Mouse (Mus musculus) granulocyte monocyte progenitor cell, adult 5-6 weeks (primary cell): Measurements from ENCODE around the gene Rspry1. TPM values are rescaled to one million over a fixed set of nuclear protein-coding genes. Genes with fewer than 3 reads are reported as not detected.

Experiments used
- ATAC-seq: replicated peaks from 2 replicates; pipeline ENCODE4 v1.8.0; 2016; ENCODE audit warnings: mild to moderate bottlenecking, moderate TSS enrichment, inconsistent platforms; ENCODE audit not compliant: poor library complexity, severe bottlenecking
- total RNA-seq, 2 experiments: library from RNA; stranded (forward) in 1 of 2; stranded (reverse) in 1 of 2; fragments of 200-712, 200-1000 nt in 1 of 2; fragments of >200 nt in 1 of 2; fragmentation: Nextera tagmentation in 1 of 2; gene quantifications; 2 replicates each; pipeline ENCODE4 v1.2.3; 2014 to 2017

Rspry1 gene
- total RNA-seq (2014; fragmentation: Nextera tagmentation): 27.4 and 28.0 TPM in 2 replicates
- 29.9 and 33.0 TPM in 2 replicates for total RNA-seq (2017)

- ATAC-seq: peak; percentile 92
These were observed at the start of gene Rspry1, which contains the start of gene Fam192a for GRCm38 (mm10) chr8:94601607-94602385. Rspry1 (plus strand) TSS chr8:94601937. Fam192a (minus strand) TSS chr8:94601997.

- no peak for ATAC-seq
These were observed 49.0 kb upstream of the Rspry1 start for GRCm38 (mm10) chr8:94552696-94553095.

DNA sequence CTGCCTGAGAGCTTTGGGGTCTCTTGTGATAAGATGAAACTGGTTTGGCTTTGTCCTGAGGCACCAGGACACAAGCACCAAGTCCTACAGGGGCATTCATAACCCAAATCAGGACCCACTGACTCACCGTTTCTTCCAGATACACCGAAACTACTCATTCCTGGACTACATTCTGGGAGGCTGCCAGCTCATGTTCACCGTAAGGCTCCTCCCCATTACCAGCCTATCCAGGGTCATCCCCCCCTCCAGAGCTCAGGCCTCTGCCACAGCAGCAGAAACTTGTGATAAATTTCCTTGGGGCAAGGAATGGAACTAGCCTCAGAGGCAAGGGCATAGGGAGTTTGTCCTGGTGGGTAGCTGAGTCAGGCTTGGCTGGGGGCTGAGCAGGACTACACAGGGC lies 44.5 kb upstream of the Rspry1 start:
- ATAC-seq: no peak

DNA sequence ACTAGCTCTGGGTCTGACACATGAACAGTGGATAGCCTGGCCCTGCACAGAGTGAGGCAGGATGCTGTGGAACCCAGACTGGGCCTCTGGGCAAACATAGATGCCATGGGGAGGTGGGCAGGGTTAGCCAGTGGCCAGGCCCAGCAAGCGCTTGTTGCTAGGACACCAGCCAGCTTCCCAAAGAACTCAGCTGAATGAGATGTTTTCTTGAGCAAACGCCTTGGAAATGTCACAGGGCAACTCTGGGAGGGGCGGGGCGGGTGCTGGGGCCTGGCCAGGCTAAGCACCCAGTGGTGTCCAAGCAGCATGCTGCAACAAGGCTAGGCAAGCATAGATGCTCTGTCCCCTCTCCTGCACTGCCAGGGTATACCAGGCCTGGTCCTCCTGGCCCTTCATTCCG lies 40.5 kb upstream of the Rspry1 start:
- ATAC-seq: no peak

GRCm38 (mm10) chr8:94564421-94564820 lies 37.3 kb upstream of the Rspry1 start:
- no peak for ATAC-seq

- ATAC-seq: no peak
These were observed 35.7 kb upstream of the Rspry1 start for GRCm38 (mm10) chr8:94566033-94566432.

- ATAC-seq: no peak
These were observed 35.1 kb upstream of the Rspry1 start for GRCm38 (mm10) chr8:94566446-94567158.

GRCm38 (mm10) chr8:94567159-94567849 lies 34.4 kb upstream of the Rspry1 start:
- ATAC-seq: no peak

- no peak for ATAC-seq
These were observed 33.6 kb upstream of the Rspry1 start for GRCm38 (mm10) chr8:94568098-94568497.

GRCm38 (mm10) chr8:94569419-94569818 lies 32.3 kb upstream of the Rspry1 start:
- ATAC-seq: no peak; the same call in 1 of the 2 replicates

DNA sequence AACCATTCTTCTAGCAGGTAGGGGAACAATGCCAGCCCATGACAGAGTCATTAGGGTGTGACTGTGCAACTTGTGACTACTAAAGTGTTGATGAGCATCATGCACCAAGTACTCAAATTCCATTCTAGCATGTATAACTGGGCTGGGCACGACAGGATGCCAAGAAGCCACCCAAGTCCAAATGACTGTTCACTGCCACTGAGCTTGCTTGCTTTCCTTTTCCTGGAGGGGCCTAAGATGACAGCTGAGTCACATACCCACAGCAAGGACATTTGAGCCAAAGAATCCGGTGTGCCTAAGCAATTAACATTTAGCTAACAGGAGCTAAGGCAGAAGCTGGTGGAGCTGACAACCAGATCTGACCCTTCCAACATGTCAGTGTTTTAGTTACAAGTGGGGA lies 29.8 kb upstream of the Rspry1 start:
- no peak for ATAC-seq

DNA sequence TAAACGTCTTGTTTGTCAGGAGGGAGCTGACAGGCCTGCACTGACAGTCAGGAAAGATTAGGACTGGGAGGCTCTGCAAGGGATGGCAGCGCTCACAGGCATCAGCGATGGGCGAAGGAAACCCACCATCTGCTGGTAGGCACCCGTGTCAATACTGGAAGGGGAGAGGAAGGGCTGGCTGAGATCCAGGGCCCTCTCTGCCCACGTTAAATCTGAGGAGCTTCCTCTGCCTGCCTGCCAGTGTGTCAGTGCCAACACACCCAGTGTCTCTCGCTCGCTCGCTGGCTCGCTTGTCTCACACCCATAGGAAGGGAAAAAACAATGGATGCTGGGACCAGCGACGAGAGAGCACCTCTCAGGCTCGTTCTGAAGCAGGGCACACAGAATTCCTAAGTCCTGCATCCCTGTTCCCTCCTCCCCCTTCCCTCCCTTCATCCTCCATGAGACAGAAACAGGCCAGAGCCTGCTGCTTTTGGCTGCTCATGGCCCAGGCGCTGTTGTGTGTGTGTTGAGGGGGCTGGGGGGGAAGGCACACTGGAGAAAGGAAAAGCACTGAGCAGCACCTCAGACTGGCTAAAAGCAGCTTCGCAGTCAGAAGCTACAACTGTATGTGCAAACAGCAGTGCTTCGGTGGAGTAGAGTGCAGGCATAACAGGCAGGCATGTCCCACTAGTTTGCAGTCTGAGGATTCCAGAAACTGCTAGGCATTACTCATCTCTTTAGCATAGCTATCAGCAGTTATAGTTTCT lies 27.4 kb upstream of the Rspry1 start:
- ATAC-seq: no peak

GRCm38 (mm10) chr8:94575148-94575547 lies 26.6 kb upstream of the Rspry1 start:
- ATAC-seq: no peak

- ATAC-seq: no peak
These were observed 19.8 kb upstream of the Rspry1 start for GRCm38 (mm10) chr8:94581820-94582483.

DNA sequence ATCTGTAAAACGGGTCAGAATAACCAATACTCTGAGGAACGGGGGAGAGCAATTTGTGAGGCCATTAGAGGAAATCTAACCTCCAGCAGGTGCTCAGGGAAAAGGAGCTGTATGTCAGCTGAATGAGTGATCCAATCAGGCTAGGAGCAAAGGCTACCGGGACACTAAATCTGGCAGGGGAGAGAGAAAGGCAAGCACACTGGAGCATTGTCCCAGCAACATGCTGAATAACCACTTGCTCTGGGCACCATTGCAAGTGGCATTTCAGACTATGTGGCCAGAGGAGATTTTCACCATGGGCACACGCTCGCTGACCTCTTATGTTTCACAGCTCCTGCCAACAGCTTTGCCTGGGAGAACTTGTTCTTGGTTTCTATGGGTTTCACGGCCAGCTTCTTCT lies 19.2 kb upstream of the Rspry1 start:
- ATAC-seq: no peak

- peak; percentile 100 for ATAC-seq
These were observed 17.4 kb upstream of the Rspry1 start for GRCm38 (mm10) chr8:94584238-94584817.

GRCm38 (mm10) chr8:94591691-94592090 lies 10.0 kb upstream of the Rspry1 start:
- no peak for ATAC-seq

DNA sequence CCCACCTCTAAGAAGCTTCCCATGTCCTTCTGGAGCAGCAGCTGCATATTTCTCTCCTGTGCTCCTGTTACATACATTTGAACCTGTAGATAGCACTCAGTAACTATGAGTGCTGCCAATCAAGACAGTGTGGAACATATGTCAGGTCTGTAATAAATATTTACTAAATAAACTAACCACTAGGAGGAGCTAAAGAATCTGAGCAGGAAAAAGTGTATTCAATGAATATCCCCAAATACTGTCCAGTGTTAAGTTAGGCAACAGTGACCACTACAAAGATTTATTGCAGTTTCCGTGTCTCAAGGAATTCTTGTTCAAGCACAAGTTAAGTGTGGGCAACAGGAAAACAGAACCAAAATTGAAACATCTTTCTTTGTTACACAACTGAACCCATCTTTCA lies 7.5 kb upstream of the Rspry1 start:
- peak; percentile 91 for ATAC-seq

DNA sequence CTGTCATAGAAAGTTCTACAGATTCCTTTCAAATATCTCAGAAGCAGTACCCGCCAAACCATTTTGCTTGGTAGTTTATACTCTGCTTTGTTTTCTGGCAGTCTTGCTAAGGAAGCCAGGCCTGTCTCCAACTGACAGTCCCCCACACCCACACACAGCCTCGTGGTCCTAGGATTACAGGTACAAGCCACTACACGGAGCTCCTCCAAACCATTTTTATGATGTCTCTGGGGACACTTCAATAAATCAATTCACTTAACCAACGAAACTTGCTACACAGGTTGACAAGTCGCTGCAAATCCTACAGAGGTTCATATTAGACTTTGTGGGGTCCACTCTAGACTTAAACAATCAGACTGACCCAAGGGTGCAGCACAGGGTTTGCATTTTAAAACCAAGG lies 1.3 kb upstream of the Rspry1 start:
- no peak for ATAC-seq
